Mouse (Mus musculus) erythroblast, embryonic 14.5 days (primary cell): ENCODE data around the gene Sgce.

Source experiments
- GATA1 ChIP-seq: IDR thresholded peaks from 2 replicates; pipeline ENCODE4 v1.6.1; 2012; ENCODE audit warnings: low read length, inconsistent platforms, mixed read lengths
- TAL1 ChIP-seq: IDR thresholded peaks from 3 replicates; pipeline ENCODE4 v1.6.1; 2012; ENCODE audit warnings: low read length, inconsistent platforms, mixed read lengths

- TF ChIP-seq GATA1 = no peak
- TF ChIP-seq TAL1 = no peak
Observed at GRCm38 (mm10) chr6:4703908-4704307, 43.1 kb downstream of the Sgce start.
